Mouse (Mus musculus) liver, embryonic 15.5 days (tissue): ENCODE results near the gene Hbs1l. TPM values are rescaled to one million over a fixed set of nuclear protein-coding genes. Genes with fewer than 3 reads are reported as not detected.

Experiments
- ATAC-seq: fragments of 200-750 bp; cut with Nextera tagmentation; 2 replicates; pipeline ENCODE4 v1.8.0; 2017; ENCODE audit warnings: moderate number of reproducible peaks, mild to moderate bottlenecking, moderate library complexity; ENCODE audit not compliant: insufficient read depth
- H3K27ac ChIP-seq: fragments of 300-500 bp; sonication (generic); replicated peaks from 2 replicates; pipeline ENCODE4 v1.5.1; 2015; ENCODE audit warnings: mild to moderate bottlenecking, inconsistent platforms
- H3K27me3 ChIP-seq: fragments of 300-500 bp; sonication (generic); 2 replicates; pipeline ENCODE4 v1.6.1; 2015; ENCODE audit warnings: mild to moderate bottlenecking, inconsistent platforms
- H3K36me3 ChIP-seq: fragments of 300-500 bp; sonication (generic); replicated peaks from 2 replicates; pipeline ENCODE4 v1.6.1; 2015; ENCODE audit warnings: moderate library complexity, mild to moderate bottlenecking, inconsistent platforms
- H3K4me1 ChIP-seq: fragments of 300-500 bp; sonication (generic); replicated peaks from 2 replicates; pipeline ENCODE4 v1.6.1; 2015; ENCODE audit warnings: inconsistent platforms
- H3K4me2 ChIP-seq: fragments of 300-500 bp; sonication (generic); 2 replicates; pipeline ENCODE4 v1.6.1; 2015; ENCODE audit warnings: moderate library complexity, mild to moderate bottlenecking, inconsistent platforms
- H3K4me3 ChIP-seq: fragments of 300-500 bp; sonication (generic); replicated peaks from 2 replicates; pipeline ENCODE4 v1.5.1; 2015; ENCODE audit warnings: mild to moderate bottlenecking, inconsistent platforms
- H3K9ac ChIP-seq: fragments of 300-500 bp; sonication (generic); 2 replicates; pipeline ENCODE4 v1.6.1; 2015; ENCODE audit warnings: moderate library complexity, mild to moderate bottlenecking, inconsistent platforms
- H3K9me3 ChIP-seq: fragments of 300-500 bp; sonication (generic); replicated peaks from 2 replicates; pipeline ENCODE4 v1.6.1; 2016; ENCODE audit warnings: inconsistent platforms
- whole genome bisulfite sequencing: fragments of 180-500 bp; shearing (Covaris S2); methylation state at CpG from one replicate; pipeline ENCODE4 v1.1.7; 2015; ENCODE audit warnings: mixed read lengths; ENCODE audit not compliant: insufficient replicate concordance; 5-methylcytosine and 5-hydroxymethylcytosine counted together
- polyA plus RNA-seq: library from polyadenylated mRNA; unstranded; fragments of >200 nt; fragmentation: Nextera tagmentation; extraction: Ambion mirVana; gene quantifications from 2 replicates; pipeline ENCODE4 v1.2.1, GENCODE M21; 2015

The Hbs1l gene
- polyA plus RNA-seq, 1 experiment from 2014 or later, result 56.9 TPM

DNA sequence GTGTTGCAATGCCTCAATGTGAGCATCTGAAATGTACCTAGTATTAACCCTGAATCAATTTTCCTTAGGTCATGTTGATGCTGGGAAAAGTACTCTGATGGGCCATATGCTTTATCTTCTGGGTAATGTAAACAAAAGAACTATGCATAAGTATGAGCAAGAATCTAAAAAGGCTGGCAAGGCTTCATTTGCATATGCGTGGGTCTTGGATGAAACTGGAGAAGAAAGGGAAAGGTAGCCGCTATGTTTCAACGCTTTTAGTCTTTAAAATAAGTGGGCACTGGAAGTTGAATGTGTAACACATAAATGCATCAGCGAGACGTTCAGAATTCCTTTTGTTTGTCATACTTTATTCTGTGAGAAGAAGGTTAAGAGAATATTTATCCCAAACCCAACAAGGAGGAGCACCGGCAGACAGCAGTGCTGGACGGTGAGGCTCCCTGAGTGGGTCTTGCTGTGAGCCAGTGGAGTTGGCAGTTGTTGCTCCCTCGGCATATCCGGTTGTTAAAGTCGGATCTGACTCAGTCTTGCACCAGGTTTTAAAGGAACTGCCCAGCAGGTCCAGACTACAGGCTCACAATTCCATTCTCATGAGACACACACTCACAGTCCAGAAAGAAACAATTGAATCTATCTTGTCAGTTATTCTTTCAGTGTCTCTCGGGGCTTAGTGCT is 46.7 kb downstream of the Hbs1l start:
- WGBS, result 88% methylated on average over 11 of the region's 11 CpGs
- no peak overlapping the region for H3K4me3 ChIP-seq
- no peak overlapping the region for H3K9ac ChIP-seq
- H3K27ac ChIP-seq, result no peak overlapping the region
- no peaks in the 10 kb centered on the region for H3K4me1 ChIP-seq
- ATAC-seq, result no peak
- no peak overlapping the region for H3K4me2 ChIP-seq
- H3K36me3 ChIP-seq, result peaks cover 78% of the 10 kb centered on the region
- no peaks in the 10 kb centered on the region for H3K27me3 ChIP-seq
- H3K9me3 ChIP-seq, result no peaks in the 10 kb centered on the region

GRCm38 (mm10) chr10:21347332-21347731 is 51.6 kb downstream of the Hbs1l start:
- Histone ChIP-seq H3K4me2 (no peak overlapping the region), H3K4me1 (peaks cover 25% of the 10 kb centered on the region), H3K9me3 (no peaks in the 10 kb centered on the region), H3K4me3 (no peak overlapping the region), H3K27ac (no peak overlapping the region), H3K27me3 (no peaks in the 10 kb centered on the region), H3K9ac (no peak overlapping the region), H3K36me3 (peaks cover 69% of the 10 kb centered on the region)
- WGBS, result 88% methylated on average over 4 of the region's 4 CpGs
- ATAC-seq, result no peak

DNA sequence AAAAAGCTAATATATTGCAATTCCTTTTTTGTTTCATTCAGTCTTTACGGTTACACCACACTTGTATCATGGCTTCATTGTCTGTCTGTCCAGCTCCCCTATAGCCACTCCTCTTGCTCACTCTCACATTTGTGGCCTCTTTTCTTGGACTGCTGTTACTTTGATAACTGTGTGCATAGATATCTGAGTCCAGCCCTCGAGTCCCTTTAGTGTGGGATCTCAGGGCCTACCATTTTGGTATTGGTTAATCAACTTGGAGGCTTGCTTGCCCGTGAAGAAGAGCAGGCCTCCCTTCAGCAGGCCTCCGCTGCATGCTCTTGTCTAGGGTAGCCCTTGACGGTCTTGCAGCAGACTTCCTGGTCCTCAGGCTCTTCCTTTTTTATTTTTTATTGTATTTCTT is 53.7 kb downstream of the Hbs1l start:
- Histone ChIP-seq H3K9me3 (no peaks in the 10 kb centered on the region), H3K27ac (no peak overlapping the region), H3K36me3 (peaks cover 71% of the 10 kb centered on the region), H3K4me1 (peaks cover 25% of the 10 kb centered on the region), H3K27me3 (no peaks in the 10 kb centered on the region), H3K4me3 (no peak overlapping the region), H3K4me2 (no peak overlapping the region), H3K9ac (no peak overlapping the region)
- WGBS, result 65% methylated on average over 5 of the region's 5 CpGs
- no peak for ATAC-seq

- Histone ChIP-seq H3K4me2 (no peak overlapping the region), H3K9me3 (no peaks in the 10 kb centered on the region), H3K9ac (no peak overlapping the region), H3K27ac (peak overlapping the region; percentile 35; the same call in 1 of the 2 replicates), H3K4me1 (peaks cover 25% of the 10 kb centered on the region), H3K4me3 (no peak overlapping the region), H3K27me3 (no peaks in the 10 kb centered on the region), H3K36me3 (peaks cover 75% of the 10 kb centered on the region)
- ATAC-seq, result no peak
- 71% methylated on average over 2 of the region's 2 CpGs for WGBS
Measured at GRCm38 (mm10) chr10:21349946-21350345, 54.2 kb downstream of the Hbs1l start.

GRCm38 (mm10) chr10:21350531-21351515 is 55.0 kb downstream of the Hbs1l start:
- H3K4me2 ChIP-seq, result peak overlapping the region; percentile 21
- no peak overlapping the region for H3K4me3 ChIP-seq
- no peak overlapping the region for H3K9ac ChIP-seq
- ATAC-seq, result 0 out of 2 replicates have a peak, but pooled peaks have one; percentile 46
- peak overlapping the region; percentile 35; the same call in 1 of the 2 replicates for H3K27ac ChIP-seq
- H3K36me3 ChIP-seq, result peaks cover 73% of the 10 kb centered on the region
- H3K9me3 ChIP-seq, result no peaks in the 10 kb centered on the region
- peaks cover 25% of the 10 kb centered on the region for H3K4me1 ChIP-seq
- no peaks in the 10 kb centered on the region for H3K27me3 ChIP-seq
- 71% methylated on average over 11 of the region's 11 CpGs for WGBS

- H3K9me3 ChIP-seq, result no peaks in the 10 kb centered on the region
- H3K4me3 ChIP-seq, result no peak overlapping the region
- H3K27ac ChIP-seq, result no peak overlapping the region
- no peak for ATAC-seq
- 85% methylated on average over 12 of the region's 12 CpGs for WGBS
- H3K36me3 ChIP-seq, result peaks cover 77% of the 10 kb centered on the region
- no peak overlapping the region for H3K9ac ChIP-seq
- peaks cover 25% of the 10 kb centered on the region for H3K4me1 ChIP-seq
- H3K27me3 ChIP-seq, result no peaks in the 10 kb centered on the region
- H3K4me2 ChIP-seq, result no peak overlapping the region
Measured at GRCm38 (mm10) chr10:21351766-21352165, 56.0 kb downstream of the Hbs1l start.

DNA sequence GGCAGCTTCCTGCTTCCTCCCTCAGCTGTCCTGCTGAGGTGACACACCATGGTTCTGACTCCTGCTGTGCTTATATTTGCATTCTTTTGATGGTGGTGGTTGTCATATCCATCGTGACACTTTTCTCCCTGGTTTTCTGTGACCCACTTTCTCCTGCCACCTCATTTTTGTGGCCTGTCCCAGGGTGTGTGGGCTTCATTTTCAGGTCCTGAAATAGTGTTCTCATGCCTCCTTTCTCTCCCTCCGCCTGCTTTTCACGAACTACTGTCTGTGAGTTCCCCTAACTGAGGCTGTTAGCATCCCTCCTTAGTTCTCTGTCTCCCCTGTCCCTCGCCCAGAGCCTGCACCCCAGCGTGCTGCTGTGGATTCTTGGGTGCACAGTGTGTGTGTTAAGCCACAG is 58.1 kb downstream of the Hbs1l start:
- Histone ChIP-seq H3K9ac (no peak overlapping the region), H3K27ac (no peak overlapping the region), H3K4me1 (peaks cover 23% of the 10 kb centered on the region), H3K9me3 (no peaks in the 10 kb centered on the region), H3K4me3 (no peak overlapping the region), H3K27me3 (no peaks in the 10 kb centered on the region), H3K4me2 (no peak overlapping the region), H3K36me3 (peaks cover 81% of the 10 kb centered on the region)
- 71% methylated on average over 5 of the region's 5 CpGs for WGBS
- ATAC-seq, result no peak

DNA sequence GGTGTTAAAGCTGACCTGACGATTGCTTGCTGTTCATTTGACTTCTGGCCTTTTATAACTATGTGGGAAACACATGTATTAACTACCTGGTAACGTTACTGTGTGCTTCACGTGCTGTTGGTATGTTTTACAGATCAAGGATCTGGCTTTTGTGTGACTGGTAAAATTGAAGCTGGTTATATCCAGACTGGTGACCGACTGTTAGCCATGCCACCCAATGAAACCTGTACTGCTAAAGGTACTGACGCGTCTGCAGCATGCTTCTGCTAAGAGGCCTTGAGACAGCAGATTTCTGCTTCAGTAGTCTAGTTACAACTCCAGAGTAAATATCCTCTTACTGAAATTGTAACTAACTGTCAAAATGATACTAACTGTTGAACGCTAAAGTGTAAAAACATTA is 58.7 kb downstream of the Hbs1l start:
- no peak overlapping the region for H3K9ac ChIP-seq
- no peak overlapping the region for H3K4me2 ChIP-seq
- no peak overlapping the region for H3K27ac ChIP-seq
- WGBS, result 88% methylated on average over 7 of the region's 7 CpGs
- no peaks in the 10 kb centered on the region for H3K27me3 ChIP-seq
- H3K4me1 ChIP-seq, result peaks cover 21% of the 10 kb centered on the region
- no peaks in the 10 kb centered on the region for H3K9me3 ChIP-seq
- H3K4me3 ChIP-seq, result no peak overlapping the region
- H3K36me3 ChIP-seq, result peaks cover 84% of the 10 kb centered on the region
- no peak for ATAC-seq

GRCm38 (mm10) chr10:21357986-21358385 is 62.2 kb downstream of the Hbs1l start:
- WGBS, result 85% methylated on average over 8 of the region's 8 CpGs
- H3K9me3 ChIP-seq, result no peaks in the 10 kb centered on the region
- H3K27ac ChIP-seq, result no peak overlapping the region
- no peaks in the 10 kb centered on the region for H3K4me1 ChIP-seq
- no peaks in the 10 kb centered on the region for H3K27me3 ChIP-seq
- no peak overlapping the region for H3K4me3 ChIP-seq
- no peak overlapping the region for H3K4me2 ChIP-seq
- no peak for ATAC-seq
- peaks cover 73% of the 10 kb centered on the region for H3K36me3 ChIP-seq
- H3K9ac ChIP-seq, result no peak overlapping the region

DNA sequence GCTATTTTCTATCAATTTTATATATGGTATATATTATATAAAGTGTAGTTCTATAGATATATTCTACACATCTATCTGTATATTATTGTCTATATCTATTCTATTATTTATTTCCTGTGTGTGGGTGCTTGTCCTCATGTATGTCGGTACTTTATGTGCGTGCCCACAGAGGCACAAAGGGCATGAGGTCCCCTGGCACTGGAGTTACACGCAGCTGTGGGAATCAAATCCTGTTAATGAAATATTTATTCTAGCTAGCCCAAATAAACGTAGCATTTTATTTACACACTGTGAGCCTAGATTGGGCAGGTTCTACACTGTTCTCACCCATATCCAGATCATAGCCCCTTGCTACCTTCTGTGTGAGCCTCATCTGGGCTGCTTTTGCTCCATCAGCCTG is 63.3 kb downstream of the Hbs1l start:
- Histone ChIP-seq H3K9ac (no peak overlapping the region), H3K4me1 (no peaks in the 10 kb centered on the region), H3K27ac (no peak overlapping the region), H3K9me3 (no peaks in the 10 kb centered on the region), H3K27me3 (no peaks in the 10 kb centered on the region), H3K36me3 (peaks cover 71% of the 10 kb centered on the region), H3K4me2 (no peak overlapping the region), H3K4me3 (no peak overlapping the region)
- ATAC-seq, result no peak
- 88% methylated on average over 4 of the region's 4 CpGs for WGBS

GRCm38 (mm10) chr10:21361871-21362270 is 66.1 kb downstream of the Hbs1l start:
- WGBS, result 46% methylated on average over 7 of the region's 7 CpGs
- Histone ChIP-seq H3K4me2 (no peak overlapping the region), H3K36me3 (peaks cover 73% of the 10 kb centered on the region), H3K9ac (no peak overlapping the region), H3K4me1 (no peaks in the 10 kb centered on the region), H3K4me3 (no peak overlapping the region), H3K27ac (no peak overlapping the region), H3K27me3 (no peaks in the 10 kb centered on the region), H3K9me3 (no peaks in the 10 kb centered on the region)
- no peak for ATAC-seq
